Mouse (Mus musculus) kidney, adult 2 months (tissue): Measurements from ENCODE around the gene Tex26. TPM values are rescaled to one million over a fixed set of nuclear protein-coding genes. Genes with fewer than 3 reads are reported as not detected.
A peak's percentile ranks its signal among the peaks of the same experiment; 100 is the strongest.

ENCODE experiments used
- DNase-seq: peaks from one replicate; pipeline ENCODE4 v3.0.0; 2021
- H3K27ac ChIP-seq: fragments of 200-500 bp; 2 replicates; pipeline ENCODE4 v1.5.1; 2012; ENCODE audit warnings: low read depth, low read length, control low read depth, inconsistent platforms; ENCODE audit not compliant: insufficient read depth
- H3K27me3 ChIP-seq: fragments of 200-500 bp; replicated peaks from 2 replicates; pipeline ENCODE4 v1.6.1; 2012; ENCODE audit warnings: mild to moderate bottlenecking, moderate library complexity, low read length, inconsistent platforms; ENCODE audit not compliant: control insufficient read depth, insufficient read depth
- H3K36me3 ChIP-seq: fragments of 200-500 bp; 2 replicates; pipeline ENCODE4 v1.6.1; 2012; ENCODE audit warnings: mild to moderate bottlenecking, moderate library complexity, low read length, inconsistent platforms; ENCODE audit not compliant: control insufficient read depth, insufficient read depth
- H3K4me1 ChIP-seq: fragments of 200-500 bp; 2 replicates; pipeline ENCODE4 v1.6.1; 2011; ENCODE audit warnings: low read length; ENCODE audit not compliant: control insufficient read depth, insufficient read depth
- H3K4me3 ChIP-seq: fragments of 200-500 bp; 2 replicates; pipeline ENCODE4 v1.5.1; 2011; ENCODE audit warnings: mild to moderate bottlenecking, low read depth, low read length, control low read depth; ENCODE audit not compliant: insufficient read depth
- CTCF ChIP-seq: fragments of 200-500 bp; conservative IDR thresholded peaks from 2 replicates; pipeline ENCODE4 v1.5.1; 2011; ENCODE audit warnings: low read depth, mild to moderate bottlenecking, control low read depth, low read length, moderate library complexity, mixed read lengths; ENCODE audit not compliant: insufficient read depth, insufficient read length
- POLR2A ChIP-seq: fragments of 200-500 bp; IDR thresholded peaks from one replicate; pipeline ENCODE4 v1.6.1; 2011; ENCODE audit warnings: low read depth, low read length, control low read depth
- WGBS: fragments of 180-500 bp; shearing (Covaris S2); methylation state at CpG from one replicate; pipeline ENCODE4 v1.1.7; 2018; 5-methylcytosine and 5-hydroxymethylcytosine counted together
- polyA plus RNA-seq: library from polyadenylated mRNA; depleted of rRNA; stranded (reverse); fragments of >200 nt; gene quantifications from 2 replicates; pipeline ENCODE4 v1.2.3, GENCODE M21; 2012

The Tex26 gene
- polyA plus RNA-seq, 1 experiment: not detected

- no peaks in the 10 kb centered on the region for H3K36me3 ChIP-seq
- no peaks in the 10 kb centered on the region; the same call in 1 of the 2 replicates for H3K27me3 ChIP-seq
- no peak overlapping the region for H3K4me3 ChIP-seq
- TF ChIP-seq POLR2A: no peak
- TF ChIP-seq CTCF: no peak
- no peak for DNase-seq
- no peaks in the 10 kb centered on the region for H3K4me1 ChIP-seq
- WGBS: 97% methylated on average over 9 of the region's 9 CpGs
- H3K27ac ChIP-seq: no peak overlapping the region
These were observed 34.7 kb downstream of the Tex26 start for GRCm38 (mm10) chr5:149474142-149474541.

GRCm38 (mm10) chr5:149474701-149475468, 35.4 kb downstream of the Tex26 start:
- WGBS: 74% methylated on average over 16 of the region's 16 CpGs
- Histone ChIP-seq H3K27ac (no peak overlapping the region), H3K4me1 (no peaks in the 10 kb centered on the region), H3K36me3 (no peaks in the 10 kb centered on the region), H3K4me3 (no peak overlapping the region), H3K27me3 (no peaks in the 10 kb centered on the region; the same call in 1 of the 2 replicates)
- no peak for DNase-seq
- TF ChIP-seq CTCF: no peak

GRCm38 (mm10) chr5:149481920-149482319, 42.5 kb downstream of the Tex26 start:
- H3K4me3 ChIP-seq: no peak overlapping the region
- WGBS: 90% methylated on average over 7 of the region's 7 CpGs
- DNase-seq: no peak
- H3K27me3 ChIP-seq: no peaks in the 10 kb centered on the region
- H3K4me1 ChIP-seq: no peaks in the 10 kb centered on the region
- no peak overlapping the region for H3K27ac ChIP-seq
- TF ChIP-seq POLR2A: no peak
- no peak for TF ChIP-seq CTCF
- H3K36me3 ChIP-seq: no peaks in the 10 kb centered on the region

- H3K4me3 ChIP-seq: no peak overlapping the region
- TF ChIP-seq CTCF (peak; percentile 28), POLR2A (no peak)
- no peaks in the 10 kb centered on the region for H3K4me1 ChIP-seq
- H3K27me3 ChIP-seq: no peaks in the 10 kb centered on the region
- 71% methylated on average over 12 of the region's 12 CpGs for WGBS
- H3K36me3 ChIP-seq: no peaks in the 10 kb centered on the region
- peak; percentile 2 for DNase-seq
- H3K27ac ChIP-seq: no peak overlapping the region
These were observed 44.0 kb downstream of the Tex26 start for GRCm38 (mm10) chr5:149483321-149484052.

- 33% methylated on average over 12 of the region's 12 CpGs for WGBS
- no peak for TF ChIP-seq CTCF
- TF ChIP-seq POLR2A: no peak
- DNase-seq: no peak
- Histone ChIP-seq H3K27me3 (no peaks in the 10 kb centered on the region), H3K36me3 (no peaks in the 10 kb centered on the region), H3K4me3 (no peak overlapping the region), H3K4me1 (no peaks in the 10 kb centered on the region), H3K27ac (no peak overlapping the region)
These were observed 44.8 kb downstream of the Tex26 start for GRCm38 (mm10) chr5:149484270-149484669.

GRCm38 (mm10) chr5:149485447-149485846, 46.0 kb downstream of the Tex26 start:
- TF ChIP-seq POLR2A: no peak
- no peak for TF ChIP-seq CTCF
- H3K27me3 ChIP-seq: no peaks in the 10 kb centered on the region
- 93% methylated on average over 6 of the region's 6 CpGs for WGBS
- H3K27ac ChIP-seq: no peak overlapping the region
- no peak overlapping the region for H3K4me3 ChIP-seq
- no peaks in the 10 kb centered on the region for H3K36me3 ChIP-seq
- DNase-seq: no peak
- H3K4me1 ChIP-seq: no peaks in the 10 kb centered on the region

- Histone ChIP-seq H3K4me1 (no peaks in the 10 kb centered on the region), H3K4me3 (no peak overlapping the region), H3K27ac (no peak overlapping the region), H3K27me3 (no peaks in the 10 kb centered on the region), H3K36me3 (no peaks in the 10 kb centered on the region)
- DNase-seq: peak; percentile 2
- WGBS: 45% methylated on average over 11 of the region's 11 CpGs
- no peak for TF ChIP-seq POLR2A
- no peak for TF ChIP-seq CTCF
These were observed 49.0 kb downstream of the Tex26 start for GRCm38 (mm10) chr5:149488360-149489021.
